ENCODE assay signal across 11 mouse cellular contexts in genomic region chrX:142560209-142560912, GRCm38 (mm10).
A peak's percentile ranks its signal among the peaks of the same experiment; 100 is the strongest.
DNase-seq lines count a peak whose midpoint lies in the region; ATAC-seq and TF ChIP-seq lines count a peak whose summit lies in the region.
"Had no signal": no experiment of that assay in that cellular context is flagged by ENCODE, and none has a peak within 500 bp of the region (broad histone marks: within the 10 kb centered on the region; RNA-seq: fewer than 3 reads in every experiment).

No protein-coding gene starts in this region.

- no peaks in the 10 kb centered on the region for H3K4me1 ChIP-seq in hindbrain, postnatal 0 days (ENCODE audit: insufficient read depth, low read length)
- no peaks in the 10 kb centered on the region for H3K4me1 ChIP-seq in hindbrain, embryonic 12.5 days
- no peaks in the 10 kb centered on the region for H3K4me1 ChIP-seq in stomach, postnatal 0 days (replicated peaks; ENCODE audit: control insufficient read depth, insufficient read depth)
- H3K4me1 ChIP-seq: hindbrain, embryonic 13.5 days had no signal

- H3K27me3 ChIP-seq in hindbrain, postnatal 0 days (ENCODE audit: insufficient read depth, low read length) = no peaks in the 10 kb centered on the region
- peaks cover 5% of the 10 kb centered on the region; the same call in 1 of the 2 replicates for H3K27me3 ChIP-seq in hindbrain, embryonic 12.5 days
- no peaks in the 10 kb centered on the region for H3K27me3 ChIP-seq in stomach, postnatal 0 days (ENCODE audit: control insufficient read depth, insufficient read depth, low read length)

- H3K4me2 ChIP-seq in hindbrain, postnatal 0 days (ENCODE audit: low read depth, low read length) = no peak overlapping the region
- no peak overlapping the region for H3K4me2 ChIP-seq in hindbrain, embryonic 12.5 days (replicated peaks)
- no peak overlapping the region for H3K4me2 ChIP-seq in stomach, postnatal 0 days (replicated peaks; ENCODE audit: low read depth)
- H3K4me2 ChIP-seq: hindbrain, embryonic 13.5 days; liver, embryonic 11.5 days had no signal

- no peak overlapping the region for H3K4me3 ChIP-seq in hindbrain, postnatal 0 days (ENCODE audit: low read length)
- no peak overlapping the region for H3K4me3 ChIP-seq in hindbrain, embryonic 12.5 days
- no peak overlapping the region for H3K4me3 ChIP-seq in stomach, postnatal 0 days (ENCODE audit: low read depth, low read length)
- H3K4me3 ChIP-seq: hindbrain, embryonic 13.5 days had no signal

- peak; percentile 34 for TF ChIP-seq CTCF in hindbrain, postnatal 0 days (IDR thresholded peaks at IDR 0.05; ENCODE audit: low read depth)
- TF ChIP-seq CTCF in stomach, postnatal 0 days (IDR thresholded peaks at IDR 0.05; ENCODE audit: low read depth) = peak; percentile 57

- H3K9me3 ChIP-seq in hindbrain, postnatal 0 days (ENCODE audit: low read length) = no peaks in the 10 kb centered on the region
- no peaks in the 10 kb centered on the region for H3K9me3 ChIP-seq in hindbrain, embryonic 12.5 days (replicated peaks)
- no peaks in the 10 kb centered on the region for H3K9me3 ChIP-seq in stomach, postnatal 0 days (ENCODE audit: control insufficient read depth, low read length)
- H3K9me3 ChIP-seq: G1E; hindbrain, embryonic 13.5 days had no signal

- H3K36me3 ChIP-seq in hindbrain, postnatal 0 days (ENCODE audit: insufficient read depth, low read length) = no peaks in the 10 kb centered on the region
- H3K36me3 ChIP-seq in hindbrain, embryonic 12.5 days = no peaks in the 10 kb centered on the region
- no peaks in the 10 kb centered on the region for H3K36me3 ChIP-seq in stomach, postnatal 0 days (ENCODE audit: control insufficient read depth, insufficient read depth, low read length)
- H3K36me3 ChIP-seq: G1E; hindbrain, embryonic 13.5 days had no signal

- no peak for ATAC-seq in hindbrain, postnatal 0 days
- ATAC-seq in hindbrain, embryonic 12.5 days (ENCODE audit: low FRiP score) = no peak
- ATAC-seq in stomach, postnatal 0 days (ENCODE audit: low FRiP score, low TSS enrichment) = no peak

- no peak overlapping the region for H3K9ac ChIP-seq in hindbrain, postnatal 0 days (replicated peaks; ENCODE audit: low read length)
- H3K9ac ChIP-seq in hindbrain, embryonic 12.5 days = no peak overlapping the region
- no peak overlapping the region for H3K9ac ChIP-seq in stomach, postnatal 0 days (ENCODE audit: low read length)
- H3K9ac ChIP-seq: hindbrain, embryonic 13.5 days had no signal

- 61% methylated on average over 2 of the region's 2 CpGs for WGBS in hindbrain, postnatal 0 days
- 75% methylated on average over 2 of the region's 2 CpGs for WGBS in hindbrain, embryonic 12.5 days
- WGBS in stomach, postnatal 0 days = 58% methylated on average over 2 of the region's 2 CpGs

- H3K27ac ChIP-seq in hindbrain, postnatal 0 days = no peak overlapping the region
- H3K27ac ChIP-seq in hindbrain, embryonic 12.5 days = no peak overlapping the region
- no peak overlapping the region for H3K27ac ChIP-seq in stomach, postnatal 0 days (replicated peaks)
- H3K27ac ChIP-seq: hindbrain, embryonic 13.5 days had no signal

- TF ChIP-seq EP300 in stomach, postnatal 0 days (optimal IDR thresholded peaks at IDR 0.05) = no peak

- DNase-seq in hindbrain, postnatal 0 days (ENCODE audit: low spot score) = peak; percentile 9
- peak; percentile 7 for DNase-seq in retina, embryonic 14.5 days (ENCODE audit: low spot score)
- no peak for DNase-seq in retina, postnatal 1 day
- DNase-seq in kidney, adult 18-20 months = peak; percentile 25
- peak; percentile 31 for DNase-seq in stomach, postnatal 0 days (ENCODE audit: low spot score)
- DNase-seq in cerebellum, adult 9-11 months = no peak
- DNase-seq: thymus, postnatal 4 days had no signal

Comparison
In these comparisons a context has a peak if more than half of its experiments do, and no peak if none do; other contexts are left out.
1. DNase-seq: peak in hindbrain, postnatal 0 days (single experiment), retina, embryonic 14.5 days (single experiment), kidney, adult 18-20 months (single experiment) and stomach, postnatal 0 days (single experiment); none in retina, postnatal 1 day (single experiment) and cerebellum, adult 9-11 months (single experiment).